Mouse (Mus musculus) retina, embryonic 14.5 days (tissue): Measurements from ENCODE around the gene Tesk1.
"Not testable (repeated sequence)": the region's sequence is repeated elsewhere in the genome, so short reads cannot be mapped to it uniquely, and the experiment has no call there.

Experiments used
- DNase-seq: peaks from one replicate; pipeline ENCODE4 v3.0.0-alpha.2; 2015; ENCODE audit warnings: low spot score

Tesk1 gene

GRCm38 (mm10) chr4:43454041-43454836 lies 12.5 kb downstream of the Tesk1 start, which contains the start of gene Cd72:
Gene Cd72 (minus strand): TSS chr4:43454628.
- DNase-seq, result no peak

GRCm38 (mm10) chr4:43456470-43456869 lies 14.7 kb downstream of the Tesk1 start:
- no peak for DNase-seq

GRCm38 (mm10) chr4:43457124-43457523 lies 15.4 kb downstream of the Tesk1 start:
- DNase-seq, result no peak

- DNase-seq, result no peak
These were observed 21.4 kb downstream of the Tesk1 start for GRCm38 (mm10) chr4:43463102-43463501.

DNA sequence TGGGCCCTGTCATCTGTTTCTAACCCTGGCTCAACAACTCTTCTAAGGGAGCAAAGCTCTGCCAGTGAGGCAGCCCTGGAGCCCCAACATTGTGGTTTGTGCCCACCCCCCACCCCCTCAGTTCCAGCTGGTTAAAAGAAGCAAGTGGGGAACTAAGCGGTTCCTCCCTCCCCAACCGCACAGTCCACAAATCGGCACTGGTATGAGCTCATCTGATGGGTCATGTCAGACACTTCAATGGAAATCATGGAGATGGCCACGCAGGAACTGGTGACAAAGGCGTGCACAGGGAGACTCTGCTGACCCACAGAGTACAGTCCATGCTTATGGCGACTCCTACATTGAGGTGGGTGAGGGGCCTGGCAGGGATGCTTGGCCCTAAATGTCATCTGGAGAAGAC lies 24.2 kb downstream of the Tesk1 start:
- DNase-seq, result no peak

DNA sequence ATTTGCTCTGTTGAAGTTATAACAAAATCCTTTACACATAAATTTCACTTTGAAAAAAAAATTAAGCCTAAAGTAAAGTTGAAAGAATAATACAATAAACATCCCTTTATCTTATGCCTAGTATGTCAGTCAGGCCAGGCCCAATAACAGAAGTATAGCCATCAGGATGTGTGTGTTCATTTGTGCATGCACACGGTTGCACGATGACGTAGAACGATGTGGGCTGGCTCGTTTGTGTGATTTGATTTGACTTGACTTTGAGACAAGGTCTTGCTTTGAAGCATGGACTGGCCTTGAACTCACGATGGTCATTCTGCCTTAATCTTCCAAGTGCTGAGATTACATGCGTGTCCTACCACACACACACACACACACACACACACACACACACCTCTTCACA lies 25.1 kb downstream of the Tesk1 start:
- DNase-seq, result no peak

DNA sequence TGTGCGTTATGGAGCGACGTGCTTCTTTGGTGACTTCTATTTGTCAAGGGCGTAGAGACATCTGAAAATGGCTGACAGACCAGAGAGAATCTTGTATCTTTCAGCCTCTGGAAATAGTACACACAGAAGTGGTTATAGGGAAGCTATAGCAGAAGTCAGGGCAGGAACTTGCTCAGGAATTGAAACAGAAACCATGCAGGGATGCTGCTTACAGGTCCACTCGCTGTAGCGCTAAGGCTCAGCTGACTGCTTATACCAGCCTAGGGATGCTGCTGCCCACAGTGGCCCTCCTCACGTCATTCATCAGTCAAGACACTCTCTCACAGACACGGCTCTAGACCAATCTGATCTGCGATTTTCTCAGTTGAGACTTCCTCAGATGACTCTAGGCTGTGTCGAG lies 28.6 kb downstream of the Tesk1 start:
- no peak for DNase-seq

DNA sequence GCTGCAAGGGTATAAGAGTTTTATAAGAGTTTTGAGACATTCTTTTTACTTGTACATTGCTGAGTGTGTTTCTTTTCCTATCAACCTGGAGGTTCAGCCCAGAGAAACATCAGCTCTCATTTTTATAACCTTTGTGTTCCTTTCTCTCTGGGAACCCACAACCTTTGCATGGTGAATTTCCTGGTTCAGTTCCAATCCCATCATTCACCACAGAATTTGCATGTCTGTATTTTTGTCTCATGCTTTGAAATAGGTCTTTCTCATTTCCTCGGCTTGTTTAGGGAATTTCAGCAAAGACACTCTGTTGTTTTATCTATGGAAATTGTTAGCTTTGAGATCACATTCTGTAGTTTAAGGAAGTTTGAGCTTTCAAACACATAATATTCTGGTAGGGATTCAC lies 31.9 kb downstream of the Tesk1 start:
- no peak for DNase-seq

GRCm38 (mm10) chr4:43476604-43477003 lies 34.9 kb downstream of the Tesk1 start:
- no peak for DNase-seq

GRCm38 (mm10) chr4:43477857-43478533 lies 36.3 kb downstream of the Tesk1 start:
- DNase-seq, result peak; percentile 96

- DNase-seq, result no peak
These were observed 36.8 kb downstream of the Tesk1 start for GRCm38 (mm10) chr4:43478534-43478858.

DNA sequence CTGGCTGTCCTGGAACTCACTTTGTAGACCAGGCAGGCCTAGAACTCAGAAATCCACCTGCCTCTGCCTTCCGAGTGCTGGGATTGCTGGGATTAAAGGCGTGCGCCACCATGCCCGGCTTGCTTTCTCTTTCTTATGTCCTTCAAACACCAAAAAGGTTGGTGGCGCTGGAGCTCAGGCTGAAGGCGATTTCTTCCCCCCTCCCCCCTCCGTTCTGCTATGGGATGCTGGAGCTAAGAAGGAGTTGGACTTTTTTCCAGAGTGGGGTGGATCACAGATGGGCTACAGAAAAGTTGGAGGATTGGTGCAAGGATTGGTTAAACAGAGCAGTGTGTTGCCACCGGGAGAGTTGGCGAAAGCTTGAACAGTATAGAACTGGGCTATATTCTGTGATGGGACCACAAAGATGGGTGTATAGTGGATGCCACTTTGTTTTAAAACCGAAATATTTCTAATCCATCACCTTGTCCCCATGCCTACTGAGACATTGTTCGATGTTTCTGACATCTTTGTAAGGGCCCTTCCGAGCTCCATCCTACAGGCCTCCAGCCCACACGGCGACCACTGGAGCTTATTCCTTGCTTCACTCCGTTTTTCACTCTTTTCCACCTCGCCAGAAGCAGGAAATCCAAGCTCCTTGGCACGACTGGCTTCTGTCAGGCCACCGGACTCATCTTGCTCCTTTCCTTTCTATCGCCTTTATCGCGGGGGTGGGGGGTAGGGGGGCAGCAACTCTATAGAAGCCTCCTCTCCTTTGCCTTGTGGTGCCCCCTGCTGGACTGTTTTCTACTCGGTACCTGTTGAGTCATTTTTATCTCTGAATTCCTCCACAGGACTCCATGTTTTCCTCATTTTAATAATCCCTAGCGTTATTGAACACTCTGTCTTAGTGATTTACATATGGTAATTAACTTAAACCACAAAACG lies 37.4 kb downstream of the Tesk1 start:
- DNase-seq, result peak; percentile 80

DNA sequence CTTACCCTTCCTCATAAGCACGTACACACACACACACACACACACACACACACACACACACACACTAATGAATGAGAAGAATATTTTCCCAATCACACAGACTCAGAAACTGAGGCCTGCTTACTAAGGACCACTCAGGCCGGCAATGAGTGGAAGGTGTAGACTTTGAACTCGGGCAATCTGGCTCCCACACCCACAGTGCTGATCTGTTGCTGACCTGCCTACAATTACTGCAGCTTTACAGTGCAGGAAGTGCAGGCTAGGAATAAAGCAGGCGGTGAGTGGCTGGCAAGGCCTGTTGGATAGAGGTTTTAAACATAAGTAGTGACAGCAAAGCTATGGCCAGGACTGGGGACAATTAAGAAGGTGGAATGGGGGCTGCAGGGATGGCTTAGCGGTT lies 39.2 kb downstream of the Tesk1 start:
- DNase-seq, result no peak

- no peak for DNase-seq
These were observed 40.2 kb downstream of the Tesk1 start for GRCm38 (mm10) chr4:43481894-43482456.

DNA sequence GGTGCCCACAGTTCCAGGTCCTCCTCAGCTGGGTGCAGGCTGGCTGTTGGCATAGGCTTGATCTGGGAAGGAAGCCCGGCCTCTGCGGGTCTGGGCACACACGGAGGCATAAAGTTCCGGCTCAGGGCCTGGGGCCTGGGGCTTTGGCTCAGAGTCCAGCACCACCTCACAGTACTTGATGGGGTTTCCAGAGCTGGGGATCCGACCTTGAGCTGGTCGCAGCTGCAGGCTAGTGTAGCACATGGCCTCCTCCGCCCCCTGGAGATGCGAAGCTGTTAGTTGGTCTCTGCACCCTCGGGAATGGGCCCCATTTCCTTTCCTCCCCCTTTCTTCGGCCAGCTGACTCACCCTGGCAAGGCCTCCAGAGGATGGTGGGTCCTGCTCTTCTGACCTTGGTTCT lies 40.9 kb downstream of the Tesk1 start:
- DNase-seq, result no peak

GRCm38 (mm10) chr4:43483535-43484091 lies 41.9 kb downstream of the Tesk1 start, which contains the start of gene Sit1:
Gene Sit1 (minus strand): TSS chr4:43483734.
- DNase-seq, result no peak

GRCm38 (mm10) chr4:43485666-43486065 lies 43.9 kb downstream of the Tesk1 start:
- DNase-seq, result not testable (repeated sequence)

DNA sequence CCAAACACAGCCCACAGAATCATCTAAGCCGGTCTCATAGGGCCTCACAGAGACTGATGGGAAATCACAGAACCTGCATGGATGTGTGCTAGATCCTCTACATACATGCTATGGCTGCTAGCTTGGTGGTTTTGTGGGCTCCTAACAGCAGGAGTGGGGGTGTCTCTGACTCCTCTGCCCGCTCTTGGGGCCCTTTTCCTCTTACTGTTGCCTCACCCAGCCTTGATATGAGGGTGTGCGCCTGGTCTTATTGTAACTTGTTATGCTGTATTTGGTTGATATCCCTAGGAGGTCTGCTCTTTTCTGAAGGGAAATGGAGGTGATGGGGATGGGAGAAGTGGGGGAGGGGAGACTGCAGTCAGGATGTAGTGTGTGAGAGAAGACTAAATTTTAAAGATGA lies 47.9 kb downstream of the Tesk1 start:
- DNase-seq, result no peak

GRCm38 (mm10) chr4:43490801-43491200 lies 49.1 kb downstream of the Tesk1 start:
- no peak for DNase-seq

- peak; percentile 40 for DNase-seq
These were observed 50.5 kb downstream of the Tesk1 start for GRCm38 (mm10) chr4:43492101-43492820.

DNA sequence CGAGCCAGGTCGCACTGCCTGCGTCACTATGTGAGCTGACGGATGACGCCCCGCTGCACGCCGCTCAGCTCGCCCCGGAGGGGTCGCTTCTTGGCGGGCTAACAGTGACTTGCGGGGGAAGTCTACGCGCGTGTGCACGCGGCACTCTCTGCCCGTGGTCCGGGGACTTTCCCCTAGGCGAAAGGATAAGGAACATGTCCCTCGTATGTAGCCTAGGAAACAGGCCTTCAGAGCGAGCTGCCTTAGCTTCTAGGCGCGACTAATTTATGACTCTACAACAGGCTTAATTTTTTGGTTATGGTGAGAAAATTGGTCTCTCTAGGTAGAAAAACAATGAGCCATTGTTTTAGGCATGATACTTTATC lies 51.1 kb downstream of the Tesk1 start, which contains the start of gene Ccdc107:
Gene Ccdc107 (plus strand): TSS at position 80 of the 365 bp plus-strand sequence.
- peak; percentile 92 for DNase-seq
